Mouse (Mus musculus): ENCODE results near the gene Rpl36. TPM values are rescaled to one million over a fixed set of nuclear protein-coding genes. Genes with fewer than 3 reads are reported as not detected.

The Rpl36 gene
- polyA plus RNA-seq, 1 experiment from 2014 or later, result 828 TPM

GRCm38 (mm10) chr17:56656171-56656570 lies 43.0 kb downstream of the Rpl36 start:
- 56% methylated on average over 6 of the region's 6 CpGs for WGBS (ENCODE audit: insufficient replicate concordance)
- H3K4me3 ChIP-seq (ENCODE audit: low read depth, low read length), result no peak overlapping the region
- no peak overlapping the region for H3K4me2 ChIP-seq (ENCODE audit: low read depth, low read length)
- no peaks in the 10 kb centered on the region for H3K27me3 ChIP-seq (ENCODE audit: control insufficient read depth, insufficient read depth, low read depth, low read length)
- H3K9ac ChIP-seq (ENCODE audit: low read depth, low read length), result no peak overlapping the region
- no peaks in the 10 kb centered on the region for H3K9me3 ChIP-seq (replicated peaks; ENCODE audit: control insufficient read depth, low read length)
- no peaks in the 10 kb centered on the region for H3K36me3 ChIP-seq (ENCODE audit: control insufficient read depth, insufficient read depth)
- ATAC-seq (ENCODE audit: low read depth), result no peak
- H3K4me1 ChIP-seq (ENCODE audit: control insufficient read depth, low read depth, low read length), result no peaks in the 10 kb centered on the region
- H3K27ac ChIP-seq (ENCODE audit: low read length), result no peak overlapping the region

- Histone ChIP-seq H3K27me3 (ENCODE audit: control insufficient read depth, insufficient read depth, low read depth, low read length) (peaks cover 15% of the 10 kb centered on the region), H3K4me2 (ENCODE audit: low read depth, low read length) (no peak overlapping the region), H3K4me3 (ENCODE audit: low read depth, low read length) (no peak overlapping the region), H3K9ac (ENCODE audit: low read depth, low read length) (no peak overlapping the region), H3K27ac (ENCODE audit: low read length) (no peak overlapping the region), H3K9me3 (replicated peaks; ENCODE audit: control insufficient read depth, low read length) (no peaks in the 10 kb centered on the region), H3K36me3 (ENCODE audit: control insufficient read depth, insufficient read depth) (no peaks in the 10 kb centered on the region), H3K4me1 (ENCODE audit: control insufficient read depth, low read depth, low read length) (no peaks in the 10 kb centered on the region; the same call in none of the 2 replicates)
- WGBS (ENCODE audit: insufficient replicate concordance), result 39% methylated on average over 3 of the region's 3 CpGs
- no peak for ATAC-seq (ENCODE audit: low read depth)
Measured at GRCm38 (mm10) chr17:56663659-56664058, 50.4 kb downstream of the Rpl36 start.

Other genes with a start within 250 kb of the Rpl36 start
- 3.9 and 5.3 TPM in 2 replicates for gene Ptprs, start 136.9 kb upstream of the Rpl36 start, polyA plus RNA-seq (2015; fragmentation: Nextera tagmentation; extraction: Ambion mirVana)
- not detected in 2 replicates for gene Znrf4, start 101.0 kb upstream of the Rpl36 start, polyA plus RNA-seq (2015; fragmentation: Nextera tagmentation; extraction: Ambion mirVana)
- 0.12 and 0.24 TPM in 2 replicates for gene Gm20219, start 59.0 kb upstream of the Rpl36 start, polyA plus RNA-seq (2015; fragmentation: Nextera tagmentation; extraction: Ambion mirVana)
- gene Safb2, start 28.8 kb upstream of the Rpl36 start, polyA plus RNA-seq (2015; fragmentation: Nextera tagmentation; extraction: Ambion mirVana), result 25.8 and 28.8 TPM in 2 replicates
- 38.7 and 38.9 TPM in 2 replicates for gene Safb, start 28.6 kb upstream of the Rpl36 start, polyA plus RNA-seq (2015; fragmentation: Nextera tagmentation; extraction: Ambion mirVana)
- 129 and 149 TPM in 2 replicates for gene 2410015M20Rik, start 3.6 kb upstream of the Rpl36 start, polyA plus RNA-seq (2015; fragmentation: Nextera tagmentation; extraction: Ambion mirVana)
- 35.0 and 36.3 TPM in 2 replicates for gene Lonp1, start 13.5 kb downstream of the Rpl36 start, polyA plus RNA-seq (2015; fragmentation: Nextera tagmentation; extraction: Ambion mirVana)
- gene Catsperd, start 14.7 kb downstream of the Rpl36 start, polyA plus RNA-seq (2015; fragmentation: Nextera tagmentation; extraction: Ambion mirVana), result 0.21 and 0.33 TPM in 2 replicates
- gene Ranbp3, start 59.9 kb downstream of the Rpl36 start, polyA plus RNA-seq (2015; fragmentation: Nextera tagmentation; extraction: Ambion mirVana), result 35.9 and 37.0 TPM in 2 replicates
- 210 and 219 TPM in 2 replicates for gene Ndufa11, start 104.4 kb downstream of the Rpl36 start, polyA plus RNA-seq (2015; fragmentation: Nextera tagmentation; extraction: Ambion mirVana)
- gene Vmac, start 104.6 kb downstream of the Rpl36 start, polyA plus RNA-seq (2015; fragmentation: Nextera tagmentation; extraction: Ambion mirVana), result 2.8 and 4.2 TPM in 2 replicates
- gene Nrtn, start 144.1 kb downstream of the Rpl36 start, polyA plus RNA-seq (2015; fragmentation: Nextera tagmentation; extraction: Ambion mirVana), result 0.49 and 1.0 TPM in 2 replicates
- 11.4 and 12.2 TPM in 2 replicates for gene Dus3l, start 151.3 kb downstream of the Rpl36 start, polyA plus RNA-seq (2015; fragmentation: Nextera tagmentation; extraction: Ambion mirVana)
- 0.42 and 0.44 TPM in 2 replicates for gene Prr22, start 156.8 kb downstream of the Rpl36 start, polyA plus RNA-seq (2015; fragmentation: Nextera tagmentation; extraction: Ambion mirVana)
- gene Rfx2, start 217.6 kb downstream of the Rpl36 start, polyA plus RNA-seq (2015; fragmentation: Nextera tagmentation; extraction: Ambion mirVana), result 12.4 and 12.6 TPM in 2 replicates